In the genomic region with DNA sequence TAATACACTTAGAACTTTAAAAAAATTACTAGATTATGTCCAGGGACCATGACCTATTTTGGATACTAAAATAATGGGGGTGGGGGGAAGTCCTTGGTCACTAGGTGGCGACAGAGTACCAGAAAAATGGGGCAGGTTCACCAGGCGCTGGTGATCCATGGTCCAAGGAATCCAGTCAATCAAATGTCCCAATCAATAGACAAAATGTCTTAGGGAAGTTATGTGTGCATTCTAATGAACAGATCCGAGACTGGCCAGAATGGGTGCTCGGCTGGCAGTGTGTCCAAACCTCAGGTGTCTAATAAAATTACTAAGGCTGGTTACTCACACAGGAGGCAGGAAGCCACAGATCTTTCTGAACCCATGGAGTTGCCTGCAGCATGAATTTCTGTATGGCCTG, we compare ENCODE assay signal across 9 mouse cellular contexts. TPM values are rescaled to one million over a fixed set of nuclear protein-coding genes. Genes with fewer than 3 reads are reported as not detected.
A peak's percentile ranks its signal among the peaks of the same experiment; 100 is the strongest.
DNase-seq lines count a peak whose midpoint lies in the region; ATAC-seq lines count a peak whose summit lies in the region.
"Had no signal": no experiment of that assay in that cellular context is flagged by ENCODE, and none has a peak within 500 bp of the region (broad histone marks: within the 10 kb centered on the region; RNA-seq: fewer than 3 reads in every experiment).

No protein-coding gene starts in this region.

- intact Hi-C loops in heart, postnatal 25 days (cut with DNase I) = loop anchor here (1.0 kb wide), 1 partner anchor 120 kb away; no protein-coding TSS in a partner anchor

- H3K4me1 ChIP-seq in embryonic facial prominence, embryonic 14.5 days (ENCODE audit: control insufficient read depth, insufficient read depth, low read length) = no peaks in the 10 kb centered on the region; the same call in 1 of the 2 replicates
- no peaks in the 10 kb centered on the region for H3K4me1 ChIP-seq in intestine, embryonic 16.5 days (ENCODE audit: control insufficient read depth, insufficient read depth, low read length)

- H3K27me3 ChIP-seq in embryonic facial prominence, embryonic 14.5 days (replicated peaks; ENCODE audit: control insufficient read depth, insufficient read depth, low read length) = no peaks in the 10 kb centered on the region
- H3K27me3 ChIP-seq in intestine, embryonic 16.5 days (replicated peaks; ENCODE audit: control insufficient read depth, insufficient read depth, low read length) = no peaks in the 10 kb centered on the region
- H3K27me3 ChIP-seq: limb, embryonic 15.5 days had no signal

- H3K9me3 ChIP-seq in embryonic facial prominence, embryonic 14.5 days (ENCODE audit: control insufficient read depth, low read length) = no peaks in the 10 kb centered on the region
- no peaks in the 10 kb centered on the region for H3K9me3 ChIP-seq in intestine, embryonic 16.5 days (ENCODE audit: control insufficient read depth, low read length)
- H3K9me3 ChIP-seq: limb, embryonic 15.5 days had no signal

- 16% methylated on average over 4 of the region's 4 CpGs for WGBS in embryonic facial prominence, embryonic 14.5 days
- WGBS in intestine, embryonic 16.5 days = 15% methylated on average over 4 of the region's 4 CpGs

- H3K9ac ChIP-seq in embryonic facial prominence, embryonic 14.5 days (ENCODE audit: low read depth, low read length) = no peak overlapping the region
- H3K9ac ChIP-seq in intestine, embryonic 16.5 days (ENCODE audit: low read depth, low read length) = no peak overlapping the region
- H3K9ac ChIP-seq: limb, embryonic 15.5 days had no signal

- H3K4me2 ChIP-seq in embryonic facial prominence, embryonic 14.5 days (ENCODE audit: low read depth, low read length) = no peak overlapping the region
- H3K4me2 ChIP-seq in intestine, embryonic 16.5 days (ENCODE audit: low read depth, low read length) = no peak overlapping the region
- H3K4me2 ChIP-seq: limb, embryonic 15.5 days had no signal

- peak; percentile 22 to 79 for DNase-seq in heart, adult 18-20 months
- no peak for DNase-seq in heart, postnatal 25 days (ENCODE audit: low spot score)
- peak; percentile 66 for DNase-seq in A20 (ENCODE audit: low read depth, low spot score)
- DNase-seq in T-cell, adult 2 months (ENCODE audit: low spot score) = peak; percentile 29
- peak; percentile 53 for DNase-seq in embryonic facial prominence, embryonic 14.5 days (ENCODE audit: low spot score)
- peak; percentile 29 to 72 for DNase-seq in thymus, postnatal 10 days (ENCODE audit: low spot score in 2 of 2)

- H3K27ac ChIP-seq in embryonic facial prominence, embryonic 14.5 days (replicated peaks; ENCODE audit: low read depth, low read length) = no peak overlapping the region
- no peak overlapping the region for H3K27ac ChIP-seq in intestine, embryonic 16.5 days (ENCODE audit: low read length)
- H3K27ac ChIP-seq: limb, embryonic 15.5 days had no signal

- ATAC-seq in embryonic facial prominence, embryonic 14.5 days (ENCODE audit: low read depth) = no peak
- peak; percentile 44; the same call in 1 of the 2 replicates for ATAC-seq in intestine, embryonic 16.5 days
- peak; percentile 92 for ATAC-seq in megakaryocyte progenitor cell, adult 5-6 weeks (replicated peaks; ENCODE audit: poor library complexity)

- no peak overlapping the region for H3K4me3 ChIP-seq in embryonic facial prominence, embryonic 14.5 days (ENCODE audit: low read depth, low read length)
- H3K4me3 ChIP-seq in intestine, embryonic 16.5 days (ENCODE audit: low read length) = no peak overlapping the region
- H3K4me3 ChIP-seq: limb, embryonic 15.5 days had no signal

- H3K36me3 ChIP-seq in embryonic facial prominence, embryonic 14.5 days (ENCODE audit: control insufficient read depth, insufficient read depth, low read length) = no peaks in the 10 kb centered on the region
- no peaks in the 10 kb centered on the region for H3K36me3 ChIP-seq in intestine, embryonic 16.5 days (ENCODE audit: control insufficient read depth, insufficient read depth, low read length)
- H3K36me3 ChIP-seq: limb, embryonic 15.5 days had no signal

RNA-seq across cellular contexts. Expression of gene Wdr63, which starts 49.7 kb away (rescaled TPM):
- under 1 TPM in 1 of 2 experiments, not detected in 1; 0.57 TPM for total RNA-seq in heart, adult 18-20 months (2021)
- total RNA-seq in heart, postnatal 25 days (2021) = not detected
- polyA plus RNA-seq in embryonic facial prominence, embryonic 14.5 days (2014; fragmentation: Nextera tagmentation; extraction: Ambion mirVana) = 0.97 and 2.3 TPM in 2 replicates
- polyA plus RNA-seq in intestine, embryonic 16.5 days (2015; fragmentation: Nextera tagmentation; extraction: Ambion mirVana) = 0.49 TPM in 1 of 2 replicates, not detected in the other
- not detected in 2 replicates for total RNA-seq in megakaryocyte progenitor cell, adult 5-6 weeks (2015)
- total RNA-seq in megakaryocyte progenitor cell, adult 5-6 weeks (2017) = not detected in 2 replicates
- polyA plus RNA-seq: limb, embryonic 15.5 days had no signal

RNA-seq across cellular contexts. Expression of gene Mcoln3, which starts 59.0 kb away (rescaled TPM):
- total RNA-seq in heart, adult 18-20 months (2021) = under 1 TPM in 1 of 2 experiments, not detected in 1; 0.41 TPM
- not detected for total RNA-seq in heart, postnatal 25 days (2021)
- polyA plus RNA-seq in embryonic facial prominence, embryonic 14.5 days (2014; fragmentation: Nextera tagmentation; extraction: Ambion mirVana) = 7.1 and 7.9 TPM in 2 replicates
- polyA plus RNA-seq in intestine, embryonic 16.5 days (2015; fragmentation: Nextera tagmentation; extraction: Ambion mirVana) = 74.3 and 102 TPM in 2 replicates
- total RNA-seq in megakaryocyte progenitor cell, adult 5-6 weeks (2015) = 0.07 TPM in 1 of 2 replicates, not detected in the other
- total RNA-seq in megakaryocyte progenitor cell, adult 5-6 weeks (2017) = 0.21 and 0.44 TPM in 2 replicates
